Mouse (Mus musculus): Measurements from ENCODE around the gene Sash1.

DNA sequence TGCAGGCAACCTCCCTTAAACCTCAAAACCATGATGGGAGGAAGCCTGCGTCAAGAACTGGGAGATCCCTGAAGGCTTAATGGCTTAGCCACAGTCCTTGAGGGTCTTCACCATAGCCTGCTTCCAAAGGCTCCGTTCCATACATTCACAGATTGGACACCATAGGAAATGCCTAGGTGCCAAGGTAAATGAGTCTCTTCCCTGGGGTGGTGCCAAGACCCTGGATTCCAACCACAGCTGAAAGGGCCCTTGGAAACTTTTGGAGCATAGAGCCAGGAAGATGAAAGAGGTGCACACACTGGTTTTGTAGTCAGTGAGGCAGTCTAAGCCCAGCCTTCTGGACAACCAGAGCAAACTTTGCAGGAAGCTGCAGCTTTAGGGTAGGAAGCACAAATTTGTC, 193.3 kb downstream of the Sash1 start:
- TF ChIP-seq GATA1 (IDR thresholded peaks at IDR 0.05; ENCODE audit: low read length), result no peak
- TF ChIP-seq TAL1 (IDR thresholded peaks at IDR 0.05; ENCODE audit: low read length), result no peak
